Mouse (Mus musculus) ES-Bruce4 (cell line): ENCODE data around the gene Tmem117. TPM values are rescaled to one million over a fixed set of nuclear protein-coding genes. Genes with fewer than 3 reads are reported as not detected.

Source experiments
- H3K27ac ChIP-seq: 2 replicates; pipeline ENCODE4 v1.5.1; 2012; ENCODE audit warnings: low read length, inconsistent platforms; ENCODE audit not compliant: insufficient read depth
- H3K27me3 ChIP-seq: 2 replicates; pipeline ENCODE4 v1.6.1; 2012; ENCODE audit warnings: mild to moderate bottlenecking, low read length, inconsistent platforms; ENCODE audit not compliant: control insufficient read depth, poor library complexity, insufficient read depth, severe bottlenecking
- H3K36me3 ChIP-seq: 2 replicates; pipeline ENCODE4 v1.6.1; 2012; ENCODE audit warnings: inconsistent platforms, mild to moderate bottlenecking, low read length, moderate library complexity; ENCODE audit not compliant: control insufficient read depth, poor library complexity, insufficient read depth, severe bottlenecking
- H3K4me1 ChIP-seq: one replicate; pipeline ENCODE4 v1.8.1; 2011; ENCODE audit warnings: low read length; ENCODE audit not compliant: control insufficient read depth, insufficient read depth
- H3K4me3 ChIP-seq: 2 replicates; pipeline ENCODE4 v1.5.1; 2011; ENCODE audit warnings: low read depth, mild to moderate bottlenecking, low read length
- H3K9ac ChIP-seq: 2 replicates; pipeline ENCODE4 v1.6.1; 2012; ENCODE audit warnings: low read depth, mild to moderate bottlenecking, inconsistent platforms; ENCODE audit not compliant: poor library complexity, severe bottlenecking
- H3K9me3 ChIP-seq: replicated peaks from 2 replicates; pipeline ENCODE4 v1.6.1; 2012; ENCODE audit warnings: mild to moderate bottlenecking, low read length, inconsistent platforms; ENCODE audit not compliant: control insufficient read depth, poor library complexity, insufficient read depth, severe bottlenecking
- CTCF ChIP-seq: IDR thresholded peaks from one replicate; pipeline ENCODE4 v1.8.1; 2011; ENCODE audit warnings: low read depth, low read length
- EP300 ChIP-seq: IDR thresholded peaks from 2 replicates; pipeline ENCODE4 v1.6.1; 2011; ENCODE audit warnings: low read depth, low read length; ENCODE audit not compliant: insufficient read depth
- POLR2A ChIP-seq: IDR thresholded peaks from one replicate; pipeline ENCODE4 v1.8.1; 2011; ENCODE audit warnings: low read length; ENCODE audit not compliant: insufficient read depth
- polyA plus RNA-seq: library from polyadenylated mRNA; stranded (reverse); fragments of >200 nt; gene quantifications from 2 replicates; pipeline ENCODE4 v1.2.4, GENCODE M21; 2011; ENCODE audit warnings: low read depth; ENCODE audit not compliant: missing spikeins, insufficient read depth, insufficient read length

Tmem117 gene
- polyA plus RNA-seq, 1 experiment, result 1.2 TPM

- Histone ChIP-seq H3K4me3 (no peak overlapping the region), H3K27me3 (no peaks in the 10 kb centered on the region), H3K9me3 (no peaks in the 10 kb centered on the region), H3K36me3 (no peaks in the 10 kb centered on the region), H3K27ac (no peak overlapping the region), H3K9ac (no peak overlapping the region), H3K4me1 (no peaks in the 10 kb centered on the region)
- no peak for TF ChIP-seq EP300
- no peak for TF ChIP-seq POLR2A
- no peak for TF ChIP-seq CTCF
Measured at GRCm38 (mm10) chr15:94684269-94684668, 55.2 kb downstream of the Tmem117 start.

GRCm38 (mm10) chr15:94687176-94687575 lies 58.1 kb downstream of the Tmem117 start:
- H3K4me1 ChIP-seq, result no peaks in the 10 kb centered on the region
- H3K27me3 ChIP-seq, result no peaks in the 10 kb centered on the region
- TF ChIP-seq EP300 (no peak), POLR2A (no peak), CTCF (no peak)
- no peak overlapping the region for H3K4me3 ChIP-seq
- no peaks in the 10 kb centered on the region for H3K36me3 ChIP-seq
- no peak overlapping the region for H3K27ac ChIP-seq
- no peaks in the 10 kb centered on the region for H3K9me3 ChIP-seq
- H3K9ac ChIP-seq, result no peak overlapping the region

- Histone ChIP-seq H3K4me1 (no peaks in the 10 kb centered on the region), H3K27ac (no peak overlapping the region), H3K36me3 (no peaks in the 10 kb centered on the region), H3K4me3 (no peak overlapping the region), H3K9me3 (no peaks in the 10 kb centered on the region), H3K9ac (no peak overlapping the region), H3K27me3 (no peaks in the 10 kb centered on the region)
- no peak for TF ChIP-seq POLR2A
- TF ChIP-seq EP300, result no peak
- TF ChIP-seq CTCF, result no peak
Measured at GRCm38 (mm10) chr15:94687629-94688028, 58.6 kb downstream of the Tmem117 start.

GRCm38 (mm10) chr15:94689195-94689883 lies 60.3 kb downstream of the Tmem117 start:
- Histone ChIP-seq H3K36me3 (no peaks in the 10 kb centered on the region), H3K4me1 (no peaks in the 10 kb centered on the region), H3K9me3 (no peaks in the 10 kb centered on the region), H3K27ac (no peak overlapping the region), H3K27me3 (no peaks in the 10 kb centered on the region), H3K4me3 (no peak overlapping the region), H3K9ac (no peak overlapping the region)
- TF ChIP-seq POLR2A, result no peak
- TF ChIP-seq EP300, result no peak
- no peak for TF ChIP-seq CTCF

GRCm38 (mm10) chr15:94689884-94690231 lies 60.8 kb downstream of the Tmem117 start:
- no peaks in the 10 kb centered on the region for H3K27me3 ChIP-seq
- TF ChIP-seq POLR2A (no peak), CTCF (no peak), EP300 (no peak)
- H3K9me3 ChIP-seq, result no peaks in the 10 kb centered on the region
- no peaks in the 10 kb centered on the region for H3K36me3 ChIP-seq
- H3K9ac ChIP-seq, result no peak overlapping the region
- no peak overlapping the region for H3K4me3 ChIP-seq
- no peak overlapping the region for H3K27ac ChIP-seq
- H3K4me1 ChIP-seq, result no peaks in the 10 kb centered on the region

- TF ChIP-seq EP300 (no peak), POLR2A (no peak), CTCF (peak; percentile 19)
- H3K27ac ChIP-seq, result no peak overlapping the region
- H3K27me3 ChIP-seq, result no peaks in the 10 kb centered on the region
- H3K36me3 ChIP-seq, result no peaks in the 10 kb centered on the region
- H3K9ac ChIP-seq, result no peak overlapping the region
- H3K9me3 ChIP-seq, result no peaks in the 10 kb centered on the region
- no peaks in the 10 kb centered on the region for H3K4me1 ChIP-seq
- H3K4me3 ChIP-seq, result no peak overlapping the region
Measured at GRCm38 (mm10) chr15:94722759-94723158, 93.7 kb downstream of the Tmem117 start.
